Mouse (Mus musculus) bone marrow, adult 2 months (tissue): Measurements from ENCODE around the gene Oog2. TPM values are rescaled to one million over a fixed set of nuclear protein-coding genes. Genes with fewer than 3 reads are reported as not detected.
"Not testable (repeated sequence)": the region's sequence is repeated elsewhere in the genome, so short reads cannot be mapped to it uniquely, and the experiment has no call there.

Experiments used
- H3K27ac ChIP-seq: fragments of 200-500 bp; 2 replicates; pipeline ENCODE4 v1.5.1; 2012; ENCODE audit warnings: low read depth, mild to moderate bottlenecking, control low read depth, inconsistent platforms, low read length; ENCODE audit not compliant: control insufficient read depth, poor library complexity, insufficient read depth
- H3K4me1 ChIP-seq: fragments of 200-500 bp; 2 replicates; pipeline ENCODE4 v1.6.1; 2011; ENCODE audit warnings: low read length; ENCODE audit not compliant: control insufficient read depth, insufficient read depth
- H3K4me3 ChIP-seq: fragments of 200-500 bp; replicated peaks from 2 replicates; pipeline ENCODE3; 2011; ENCODE audit warnings: mild to moderate bottlenecking, low read depth, low read length, control low read depth; ENCODE audit not compliant: control insufficient read depth
- CTCF ChIP-seq: fragments of 200-500 bp; IDR thresholded peaks from 2 replicates; pipeline ENCODE4 v1.5.1; 2011; ENCODE audit warnings: low read length, control low read depth; ENCODE audit not compliant: control insufficient read depth, insufficient read depth
- POLR2A ChIP-seq: fragments of 200-500 bp; IDR thresholded peaks from 2 replicates; pipeline ENCODE4 v1.6.1; 2011; ENCODE audit warnings: low read depth, mild to moderate bottlenecking, control low read depth, low read length, borderline replicate concordance; ENCODE audit not compliant: control insufficient read depth
- WGBS: fragments of 180-500 bp; shearing (Covaris S2); methylation state at CpG from one replicate; pipeline ENCODE4 v1.1.7; 2018; 5-methylcytosine and 5-hydroxymethylcytosine counted together
- polyA plus RNA-seq: library from polyadenylated mRNA; stranded (reverse); fragments of >200 nt; gene quantifications from 2 replicates; pipeline ENCODE4 v1.2.4, GENCODE M21; 2011; ENCODE audit warnings: low replicate concordance; ENCODE audit not compliant: missing spikeins, insufficient read depth, insufficient read length

The Oog2 gene
- not detected in 2 replicates for polyA plus RNA-seq

DNA sequence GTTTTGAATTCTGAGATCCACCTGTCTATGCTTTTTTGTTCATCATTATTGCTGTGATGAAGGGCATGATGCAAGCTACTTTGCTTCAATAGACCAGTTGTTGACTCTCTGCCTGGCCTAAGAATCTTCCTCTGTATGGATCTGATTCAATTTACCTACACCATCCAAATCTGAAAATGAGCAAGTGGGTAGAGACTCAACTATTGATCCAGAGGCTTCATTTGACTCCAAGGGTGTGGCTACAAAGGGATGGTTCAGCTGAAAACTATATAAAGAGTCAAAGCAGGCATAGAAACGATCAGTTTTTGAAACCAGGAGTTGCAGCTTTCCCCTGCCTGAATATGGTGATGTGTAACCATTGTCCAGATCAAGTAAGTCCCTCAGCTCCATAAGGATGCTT, at the start of gene Oog2:
TSS of gene Oog2 (plus strand) at position 301 of the 400 bp plus-strand sequence.
- H3K27ac ChIP-seq, result no peak within 1 kb of the TSS
- WGBS, result 25% methylated on average over 1 of the region's 1 CpGs
- TF ChIP-seq CTCF (no peak), POLR2A (no peak)
- no peak within 1 kb of the TSS for H3K4me3 ChIP-seq
- H3K4me1 ChIP-seq, result no peaks in the 10 kb centered on the region

DNA sequence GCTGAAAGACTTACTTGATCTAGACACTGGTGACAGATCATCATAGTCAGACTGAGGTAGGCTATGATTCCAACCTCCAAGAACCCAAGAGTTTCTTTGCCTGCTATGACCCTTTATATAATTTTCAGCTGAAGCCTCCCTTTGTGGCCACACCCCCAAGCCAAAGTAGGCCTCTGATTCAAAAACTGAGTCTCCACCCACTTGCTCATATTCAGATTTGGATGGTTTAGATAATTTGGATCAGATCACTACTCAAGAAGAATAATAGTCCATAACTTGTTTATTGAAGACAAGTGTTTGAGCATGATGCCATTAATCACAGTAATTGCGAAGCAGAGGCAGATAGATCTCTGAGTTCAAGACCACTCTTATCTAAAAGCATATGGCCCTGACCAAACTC, 28.0 kb upstream of the Oog2 start, which contains the start of gene Oog3:
TSS of gene Oog3 (minus strand) at position 101 of the 400 bp plus-strand sequence.
- H3K27ac ChIP-seq, result no peak within 1 kb of the TSS
- WGBS, result 70% methylated on average over 1 of the region's 1 CpGs
- TF ChIP-seq POLR2A (no peak), CTCF (no peak)
- H3K4me3 ChIP-seq, result no peak within 1 kb of the TSS
- no peaks in the 10 kb centered on the region for H3K4me1 ChIP-seq

DNA sequence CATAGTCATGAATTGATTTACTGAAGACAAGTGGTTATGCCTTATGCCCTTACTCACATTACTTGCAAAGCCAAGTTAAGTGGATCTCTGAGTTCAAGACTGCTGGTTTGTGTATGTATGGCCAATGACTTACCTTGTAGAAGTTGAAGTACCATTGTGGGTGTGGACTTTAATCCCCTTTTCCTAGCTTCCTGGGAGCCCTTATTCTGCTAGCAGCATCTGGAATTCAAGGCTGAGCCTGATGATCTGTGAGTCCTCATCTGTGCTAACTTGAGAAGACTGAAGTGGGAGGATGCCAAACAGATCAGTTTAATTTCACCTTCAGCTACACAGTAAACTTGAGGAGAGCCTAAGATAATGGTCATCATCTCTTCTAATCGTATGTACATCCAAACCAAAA, 22.7 kb downstream of the Oog2 start, which contains the start of gene C87977:
TSS of gene C87977 (minus strand) at position 101 of the 400 bp plus-strand sequence.
- H3K27ac ChIP-seq, H3K4me3 ChIP-seq, H3K4me1 ChIP-seq: not testable (repeated sequence)
- 70% methylated on average over 1 of the region's 1 CpGs for WGBS

Other genes starting within 250 kb of the Oog2 start
- not detected in 2 replicates for gene Pramef25, start 239.7 kb upstream of the Oog2 start, polyA plus RNA-seq
- gene Gm13101, start 223.8 kb upstream of the Oog2 start, polyA plus RNA-seq, result not detected in 2 replicates
- gene Pramef17, start 196.3 kb upstream of the Oog2 start, polyA plus RNA-seq, result not detected in 2 replicates
- not detected in 2 replicates for gene Pramel4, start 131.6 kb upstream of the Oog2 start, polyA plus RNA-seq
- gene Gm13102, start 84.2 kb upstream of the Oog2 start, polyA plus RNA-seq, result not detected in 2 replicates
- gene Oog3, start 28.1 kb upstream of the Oog2 start, polyA plus RNA-seq, result not detected in 2 replicates
- not detected in 2 replicates for gene C87977, start 22.6 kb downstream of the Oog2 start, polyA plus RNA-seq
- gene Pramel5, start 89.8 kb downstream of the Oog2 start, polyA plus RNA-seq, result not detected in 2 replicates
- gene Gm13128, start 139.5 kb downstream of the Oog2 start, polyA plus RNA-seq, result not detected in 2 replicates
- gene Gm13119, start 167.2 kb downstream of the Oog2 start, polyA plus RNA-seq, result not detected in 2 replicates
- gene Pramef20, start 187.2 kb downstream of the Oog2 start, polyA plus RNA-seq, result not detected in 2 replicates
- 2.0 TPM in 1 of 2 replicates, not detected in the other for gene Pramef12, start 217.7 kb downstream of the Oog2 start, polyA plus RNA-seq
- not detected in 2 replicates for gene 1700012P22Rik, start 248.1 kb downstream of the Oog2 start, polyA plus RNA-seq